Mouse (Mus musculus): ENCODE results near the gene Clvs2.

- TF ChIP-seq EP300 (IDR thresholded peaks at IDR 0.05; ENCODE audit: low read depth) (no peak), CTCF (IDR thresholded peaks at IDR 0.05; ENCODE audit: low read depth) (no peak)
These were observed 8.4 kb downstream of the Clvs2 start for GRCm38 (mm10) chr10:33616207-33616606.

Data from heart, postnatal 0 days (tissue).